Mouse (Mus musculus) olfactory bulb, adult 2 months (tissue): ENCODE data around the gene Ezh1.

Source experiments
- CTCF ChIP-seq: fragments of 200-500 bp; IDR thresholded peaks from 2 replicates; pipeline ENCODE4 v1.5.1; 2012; ENCODE audit warnings: low read depth, mild to moderate bottlenecking, low read length, moderate library complexity; ENCODE audit not compliant: insufficient read depth
- POLR2A ChIP-seq: fragments of 200-500 bp; IDR thresholded peaks from 2 replicates; pipeline ENCODE4 v1.6.1; 2012; ENCODE audit warnings: mild to moderate bottlenecking, low read depth, low read length, moderate library complexity; ENCODE audit not compliant: insufficient read depth

DNA sequence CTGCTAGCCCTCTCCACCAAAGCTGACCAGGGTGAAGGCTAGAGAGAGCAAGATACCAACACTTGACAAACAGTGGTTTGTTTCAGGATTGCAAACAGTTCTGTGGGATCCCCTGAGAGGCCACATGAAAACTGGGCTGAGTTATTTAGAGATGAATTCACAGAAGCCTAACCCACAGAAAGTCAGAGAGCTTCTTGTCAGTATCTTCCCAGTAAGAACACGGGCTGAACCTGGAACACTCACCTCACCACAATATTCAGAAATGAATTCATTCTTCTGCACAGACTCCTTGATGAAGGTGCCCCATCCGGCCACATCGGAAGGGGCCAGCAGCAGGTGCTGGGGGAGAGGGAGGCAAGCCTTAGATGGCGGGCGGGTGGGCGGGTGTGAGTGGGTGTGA, 31.6 kb downstream of the Ezh1 start:
- TF ChIP-seq CTCF (no peak), POLR2A (no peak)
